Mouse (Mus musculus) CH12.LX (cell line): ENCODE measurements at regions not wholly inside any gene's neighbourhood (a gene's known extent, or its start where the extent isn't known, plus 50 kb on each side); places are given as distances from the start of the nearest gene placed in this dataset.

Source experiments
- CHD2 ChIP-seq: IDR thresholded peaks from 2 replicates; pipeline ENCODE4 v1.6.1; 2011; ENCODE audit warnings: low read length, improper control_type of control experiment
- CTCF ChIP-seq, 2 experiments: IDR thresholded peaks in 1 of 2; conservative IDR thresholded peaks in 1 of 2; 2 replicates each; pipeline ENCODE4 v1.5.1; 2011 to 2012; ENCODE audit warnings: low read depth in 2 of 2, low read length in 2 of 2, improper control_type of control experiment in 1 of 2, inconsistent platforms in 1 of 2, mild to moderate bottlenecking in 1 of 2, moderate library complexity in 1 of 2
- E2F4 ChIP-seq: IDR thresholded peaks from 2 replicates; pipeline ENCODE4 v1.6.1; 2011; ENCODE audit warnings: low read depth, low read length, improper control_type of control experiment; ENCODE audit not compliant: insufficient replicate concordance
- EP300 ChIP-seq: IDR thresholded peaks from 2 replicates; pipeline ENCODE4 v1.6.1; 2011; ENCODE audit warnings: low read length, improper control_type of control experiment
- ETS1 ChIP-seq: conservative IDR thresholded peaks from 2 replicates; pipeline ENCODE4 v1.6.1; 2012; ENCODE audit warnings: low read depth, mild to moderate bottlenecking, inconsistent platforms, low read length, improper control_type of control experiment, moderate library complexity
- MAX ChIP-seq: IDR thresholded peaks from 2 replicates; pipeline ENCODE4 v1.6.1; 2011; ENCODE audit warnings: low read length, improper control_type of control experiment
- MXI1 ChIP-seq: IDR thresholded peaks from 2 replicates; pipeline ENCODE4 v1.6.1; 2011; ENCODE audit warnings: mild to moderate bottlenecking, low read depth, low read length, improper control_type of control experiment
- NELFE ChIP-seq: IDR thresholded peaks from 2 replicates; pipeline ENCODE4 v1.6.1; 2011; ENCODE audit warnings: low read depth, low read length, improper control_type of control experiment
- POLR2A ChIP-seq: IDR thresholded peaks from 2 replicates; pipeline ENCODE4 v1.6.1; 2011; ENCODE audit warnings: low read depth, mild to moderate bottlenecking, improper control_type of control experiment, low read length
- POLR2AphosphoS2 ChIP-seq: IDR thresholded peaks from 2 replicates; pipeline ENCODE4 v1.6.1; 2011; ENCODE audit warnings: low read depth, low read length, improper control_type of control experiment
- RCOR1 ChIP-seq: conservative IDR thresholded peaks from 2 replicates; pipeline ENCODE4 v1.6.1; 2012; ENCODE audit warnings: low read depth, mild to moderate bottlenecking, inconsistent platforms, low read length, improper control_type of control experiment
- USF1 ChIP-seq: IDR thresholded peaks from 2 replicates; pipeline ENCODE4 v1.6.1; 2014; ENCODE audit warnings: low read depth, mild to moderate bottlenecking, inconsistent platforms, low read length, improper control_type of control experiment
- ZC3H11A ChIP-seq: IDR thresholded peaks from 2 replicates; pipeline ENCODE4 v1.6.1; 2012; ENCODE audit warnings: low read depth, mild to moderate bottlenecking, inconsistent platforms, low read length, improper control_type of control experiment
- ZMIZ1 ChIP-seq: IDR thresholded peaks from 2 replicates; pipeline ENCODE4 v1.6.1; 2012; ENCODE audit warnings: low read depth, mild to moderate bottlenecking, inconsistent platforms, low read length, improper control_type of control experiment

- TF ChIP-seq CTCF (conservative IDR thresholded peaks at IDR 0.05 in 1 of 2, IDR thresholded peaks at IDR 0.05 in 1 of 2; ENCODE audit: low read depth in 2 of 2, low read length in 2 of 2) (no peak), ZMIZ1 (no peak), CHD2 (no peak), ZC3H11A (no peak), POLR2A (no peak), MAX (no peak), MXI1 (no peak), E2F4 (no peak), ETS1 (no peak), RCOR1 (no peak), USF1 (no peak), POLR2AphosphoS2 (no peak), EP300 (no peak), NELFE (no peak)
Measured at GRCm38 (mm10) chr6:12214526-12215177, 307.0 kb downstream of the Phf14 start.
